Mouse (Mus musculus): Measurements from ENCODE around the gene Gmcl1. TPM values are rescaled to one million over a fixed set of nuclear protein-coding genes. Genes with fewer than 3 reads are reported as not detected.

Gmcl1 gene
- polyA plus RNA-seq, 1 experiment from 2014 or later, result 11.6 TPM

GRCm38 (mm10) chr6:86681289-86681688 is 51.9 kb downstream of the Gmcl1 start:
- no peak overlapping the region for H3K9ac ChIP-seq (ENCODE audit: low read length)
- DNase-seq (ENCODE audit: low spot score) (no peak), ATAC-seq (ENCODE audit: low FRiP score, low TSS enrichment) (no peak)
- no peak overlapping the region for H3K27ac ChIP-seq (replicated peaks)
- 80% methylated on average over 3 of the region's 3 CpGs for WGBS
- H3K9me3 ChIP-seq (ENCODE audit: control insufficient read depth, low read length), result no peaks in the 10 kb centered on the region
- no peaks in the 10 kb centered on the region for H3K27me3 ChIP-seq (ENCODE audit: control insufficient read depth, insufficient read depth, low read length)
- H3K4me1 ChIP-seq (replicated peaks; ENCODE audit: control insufficient read depth, insufficient read depth), result no peaks in the 10 kb centered on the region
- no peak overlapping the region for H3K4me2 ChIP-seq (replicated peaks; ENCODE audit: low read depth)
- no peak overlapping the region for H3K4me3 ChIP-seq (ENCODE audit: low read depth, low read length)
- H3K36me3 ChIP-seq (ENCODE audit: control insufficient read depth, insufficient read depth, low read length), result peaks cover 8% of the 10 kb centered on the region; the same call in 1 of the 2 replicates
- TF ChIP-seq CTCF (IDR thresholded peaks at IDR 0.05; ENCODE audit: low read depth) (no peak), EP300 (optimal IDR thresholded peaks at IDR 0.05) (no peak)

- no peaks in the 10 kb centered on the region for H3K4me1 ChIP-seq (replicated peaks; ENCODE audit: control insufficient read depth, insufficient read depth)
- no peak overlapping the region for H3K9ac ChIP-seq (ENCODE audit: low read length)
- 88% methylated on average over 6 of the region's 6 CpGs for whole genome bisulfite sequencing
- no peak overlapping the region for H3K4me3 ChIP-seq (ENCODE audit: low read depth, low read length)
- no peak overlapping the region for H3K27ac ChIP-seq (replicated peaks)
- no peak overlapping the region for H3K4me2 ChIP-seq (replicated peaks; ENCODE audit: low read depth)
- no peak for DNase-seq (ENCODE audit: low spot score)
- TF ChIP-seq CTCF (IDR thresholded peaks at IDR 0.05; ENCODE audit: low read depth), result no peak
- no peak for TF ChIP-seq EP300 (optimal IDR thresholded peaks at IDR 0.05)
- no peaks in the 10 kb centered on the region for H3K9me3 ChIP-seq (ENCODE audit: control insufficient read depth, low read length)
- H3K36me3 ChIP-seq (ENCODE audit: control insufficient read depth, insufficient read depth, low read length), result peaks cover 18% of the 10 kb centered on the region
- no peak for ATAC-seq (ENCODE audit: low FRiP score, low TSS enrichment)
- no peaks in the 10 kb centered on the region for H3K27me3 ChIP-seq (ENCODE audit: control insufficient read depth, insufficient read depth, low read length)
Observed at GRCm38 (mm10) chr6:86678341-86678740, 54.8 kb downstream of the Gmcl1 start.

DNA sequence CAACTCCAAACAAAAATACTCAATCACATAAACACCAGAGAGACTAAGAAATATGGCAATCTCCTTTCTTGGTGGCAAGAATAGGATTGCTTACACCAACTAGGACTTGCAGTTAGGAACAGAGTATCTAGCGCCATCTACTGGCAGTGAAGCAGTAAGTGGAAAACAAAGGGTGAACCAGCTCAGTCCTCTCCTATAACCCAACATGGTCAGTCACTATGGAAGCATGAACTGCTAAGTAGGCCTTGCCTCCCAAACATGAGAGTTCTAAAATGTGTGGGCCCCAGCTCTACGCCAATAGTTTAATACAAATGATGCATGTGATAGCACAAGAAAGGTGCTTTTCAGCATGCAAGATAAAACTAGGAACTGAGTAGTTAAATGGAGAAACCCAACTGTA is 62.3 kb downstream of the Gmcl1 start:
- no peak for TF ChIP-seq EP300 (optimal IDR thresholded peaks at IDR 0.05)
- peak; percentile 99 for TF ChIP-seq CTCF (IDR thresholded peaks at IDR 0.05; ENCODE audit: low read depth)

GRCm38 (mm10) chr6:86669240-86669727 is 63.9 kb downstream of the Gmcl1 start:
- H3K36me3 ChIP-seq (ENCODE audit: control insufficient read depth, insufficient read depth, low read length), result peaks cover 2% of the 10 kb centered on the region; the same call in 1 of the 2 replicates
- H3K4me2 ChIP-seq (replicated peaks; ENCODE audit: low read depth), result peak overlapping the region; percentile 63
- peak; percentile 100 for DNase-seq (ENCODE audit: low spot score)
- no peaks in the 10 kb centered on the region for H3K27me3 ChIP-seq (ENCODE audit: control insufficient read depth, insufficient read depth, low read length)
- peak overlapping the region; percentile 92 for H3K9ac ChIP-seq (ENCODE audit: low read length)
- no peaks in the 10 kb centered on the region for H3K4me1 ChIP-seq (replicated peaks; ENCODE audit: control insufficient read depth, insufficient read depth)
- peak; percentile 99 for ATAC-seq (ENCODE audit: low FRiP score, low TSS enrichment)
- WGBS, result under 1% methylated on average over 32 of the region's 37 CpGs
- H3K4me3 ChIP-seq (ENCODE audit: low read depth, low read length), result peak overlapping the region; percentile 98
- no peak for TF ChIP-seq CTCF (IDR thresholded peaks at IDR 0.05; ENCODE audit: low read depth)
- TF ChIP-seq EP300 (optimal IDR thresholded peaks at IDR 0.05), result no peak
- H3K9me3 ChIP-seq (ENCODE audit: control insufficient read depth, low read length), result no peaks in the 10 kb centered on the region
- H3K27ac ChIP-seq (replicated peaks), result peak overlapping the region; percentile 88

More for the DNA sequence above, 62.3 kb downstream of the Gmcl1 start:
- Histone ChIP-seq H3K4me1 (replicated peaks; ENCODE audit: control insufficient read depth, insufficient read depth) (no peaks in the 10 kb centered on the region), H3K36me3 (ENCODE audit: control insufficient read depth, insufficient read depth, low read length) (peaks cover 8% of the 10 kb centered on the region), H3K9me3 (ENCODE audit: control insufficient read depth, low read length) (no peaks in the 10 kb centered on the region), H3K4me2 (replicated peaks; ENCODE audit: low read depth) (no peak overlapping the region), H3K9ac (ENCODE audit: low read length) (no peak overlapping the region), H3K27ac (replicated peaks) (0 out of 2 replicates have a peak overlapping the region, but pooled peaks have one; percentile 19), H3K4me3 (ENCODE audit: low read depth, low read length) (no peak overlapping the region), H3K27me3 (ENCODE audit: control insufficient read depth, insufficient read depth, low read length) (no peaks in the 10 kb centered on the region)
- WGBS, result 13% methylated on average over 2 of the region's 2 CpGs
- ATAC-seq (ENCODE audit: low FRiP score, low TSS enrichment) (no peak), DNase-seq (ENCODE audit: low spot score) (no peak)

DNA sequence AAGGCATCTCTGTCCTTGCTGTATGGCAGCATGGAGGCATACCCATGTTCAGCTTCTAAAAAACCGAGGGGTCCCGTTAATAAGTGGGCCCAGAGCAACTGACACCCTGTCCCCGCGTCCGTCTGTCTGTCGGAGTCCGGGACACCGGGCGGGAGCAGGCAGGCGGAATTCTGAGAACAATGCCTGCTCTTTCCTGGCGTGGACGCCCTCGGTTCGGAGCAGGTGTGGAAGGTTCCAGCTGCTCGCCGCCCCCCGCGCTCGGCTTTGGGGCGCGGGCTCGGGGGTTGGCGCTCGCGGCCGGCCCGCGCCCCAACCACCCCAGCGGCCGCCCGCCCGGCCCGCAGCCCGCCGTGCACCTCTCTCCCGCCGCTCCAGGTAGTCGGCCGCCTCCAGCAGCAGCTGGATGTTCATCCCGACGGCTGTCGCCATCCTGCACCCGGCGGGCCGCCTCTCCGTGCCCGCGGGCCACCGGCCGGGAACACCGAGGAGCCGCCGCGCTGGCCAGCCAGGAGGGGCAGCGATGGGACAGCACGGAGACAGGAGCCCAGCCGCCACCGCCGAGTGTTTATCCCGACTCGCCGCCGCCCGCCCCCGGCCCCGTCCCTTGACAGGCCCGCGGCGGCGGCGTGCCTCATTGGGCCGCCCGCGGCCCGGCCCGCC is 64.5 kb downstream of the Gmcl1 start, which contains the start of gene Mxd1:
Mxd1 (minus strand) TSS at position 582 of the 660 bp plus-strand sequence.
- DNase-seq (ENCODE audit: low spot score) (no peak), ATAC-seq (ENCODE audit: low FRiP score, low TSS enrichment) (no peak)
- peak within 1 kb of the TSS; percentile 92 for H3K9ac ChIP-seq (ENCODE audit: low read length)
- TF ChIP-seq CTCF (IDR thresholded peaks at IDR 0.05; ENCODE audit: low read depth) (no peak), EP300 (optimal IDR thresholded peaks at IDR 0.05) (no peak)
- peak within 1 kb of the TSS; percentile 98 for H3K4me3 ChIP-seq (ENCODE audit: low read depth, low read length)
- H3K4me2 ChIP-seq (replicated peaks; ENCODE audit: low read depth), result peak within 1 kb of the TSS; percentile 85
- WGBS, result under 1% methylated on average over 70 of the region's 76 CpGs
- H3K9me3 ChIP-seq (ENCODE audit: control insufficient read depth, low read length), result no peaks in the 10 kb centered on the region
- peak within 1 kb of the TSS; percentile 88 for H3K27ac ChIP-seq (replicated peaks)
- H3K27me3 ChIP-seq (ENCODE audit: control insufficient read depth, insufficient read depth, low read length), result no peaks in the 10 kb centered on the region
- H3K4me1 ChIP-seq (replicated peaks; ENCODE audit: control insufficient read depth, insufficient read depth), result no peaks in the 10 kb centered on the region
- H3K36me3 ChIP-seq (ENCODE audit: control insufficient read depth, insufficient read depth, low read length), result peaks cover 2% of the 10 kb centered on the region; the same call in 1 of the 2 replicates

GRCm38 (mm10) chr6:86667061-86667460 is 66.1 kb downstream of the Gmcl1 start:
- H3K9ac ChIP-seq (ENCODE audit: low read length), result no peak overlapping the region
- ATAC-seq (ENCODE audit: low FRiP score, low TSS enrichment) (no peak), DNase-seq (ENCODE audit: low spot score) (no peak)
- H3K27ac ChIP-seq (replicated peaks), result no peak overlapping the region
- H3K9me3 ChIP-seq (ENCODE audit: control insufficient read depth, low read length), result no peaks in the 10 kb centered on the region
- TF ChIP-seq EP300 (optimal IDR thresholded peaks at IDR 0.05), result no peak
- no peak for TF ChIP-seq CTCF (IDR thresholded peaks at IDR 0.05; ENCODE audit: low read depth)
- H3K36me3 ChIP-seq (ENCODE audit: control insufficient read depth, insufficient read depth, low read length), result peaks cover 5% of the 10 kb centered on the region; the same call in 1 of the 2 replicates
- H3K4me1 ChIP-seq (replicated peaks; ENCODE audit: control insufficient read depth, insufficient read depth), result no peaks in the 10 kb centered on the region
- peak overlapping the region; percentile 85; the same call in 1 of the 2 replicates for H3K4me2 ChIP-seq (replicated peaks; ENCODE audit: low read depth)
- no peak overlapping the region; the same call in 1 of the 2 replicates for H3K4me3 ChIP-seq (ENCODE audit: low read depth, low read length)
- WGBS, result 81% methylated on average over 10 of the region's 10 CpGs
- H3K27me3 ChIP-seq (ENCODE audit: control insufficient read depth, insufficient read depth, low read length), result no peaks in the 10 kb centered on the region
